Mouse (Mus musculus) embryo, embryonic 9.5 days (tissue): ENCODE results near the gene Zfp59.
"Not testable (repeated sequence)": the region's sequence is repeated elsewhere in the genome, so short reads cannot be mapped to it uniquely, and the experiment has no call there.

Source experiments
- DNase-seq: peaks from one replicate; pipeline ENCODE4 v3.0.0-alpha.2; 2017; ENCODE audit errors: extremely low spot score

Zfp59 gene

GRCm38 (mm10) chr7:27838323-27839249, at the start of gene Zfp59:
Gene Zfp59, plus strand, starts transcription at chr7:27838607.
- peak; percentile 87 for DNase-seq

- no peak for DNase-seq
These were observed 49.1 kb upstream of the Zfp59 start for GRCm38 (mm10) chr7:27789306-27789705.

- not testable (repeated sequence) for DNase-seq
These were observed 44.5 kb upstream of the Zfp59 start for GRCm38 (mm10) chr7:27793865-27794264.

GRCm38 (mm10) chr7:27794566-27794965, 43.8 kb upstream of the Zfp59 start:
- DNase-seq, result no peak

GRCm38 (mm10) chr7:27797906-27798811, 40.2 kb upstream of the Zfp59 start:
- DNase-seq, result peak; percentile 72

- peak; percentile 15 for DNase-seq
These were observed 37.3 kb upstream of the Zfp59 start for GRCm38 (mm10) chr7:27801137-27801536.

- no peak for DNase-seq
These were observed 35.4 kb upstream of the Zfp59 start for GRCm38 (mm10) chr7:27802986-27803385.

GRCm38 (mm10) chr7:27804297-27805030, 33.9 kb upstream of the Zfp59 start:
- DNase-seq, result peak; percentile 75

GRCm38 (mm10) chr7:27806896-27807295, 31.5 kb upstream of the Zfp59 start, which contains the start of gene Zfp626:
Gene Zfp626, plus strand, starts transcription at chr7:27807196.
- DNase-seq, result not testable (repeated sequence)

GRCm38 (mm10) chr7:27807305-27807704, 31.1 kb upstream of the Zfp59 start:
- DNase-seq, result not testable (repeated sequence)

GRCm38 (mm10) chr7:27818526-27819110, 19.8 kb upstream of the Zfp59 start:
- DNase-seq, result no peak

GRCm38 (mm10) chr7:27822611-27823010, 15.8 kb upstream of the Zfp59 start:
- no peak for DNase-seq

GRCm38 (mm10) chr7:27834131-27834530, 4.3 kb upstream of the Zfp59 start:
- DNase-seq, result no peak

- DNase-seq, result no peak
These were observed 511 bp upstream of the Zfp59 start for GRCm38 (mm10) chr7:27837896-27838295.

GRCm38 (mm10) chr7:27839596-27839995, 1.2 kb downstream of the Zfp59 start:
- DNase-seq, result no peak

GRCm38 (mm10) chr7:27840104-27840503, 1.7 kb downstream of the Zfp59 start:
- no peak for DNase-seq

GRCm38 (mm10) chr7:27857227-27857626, 18.8 kb downstream of the Zfp59 start, which contains the start of gene Zfp607a:
Gene Zfp607a, plus strand, starts transcription at chr7:27857527.
- no peak for DNase-seq

GRCm38 (mm10) chr7:27859301-27860251, 21.2 kb downstream of the Zfp59 start:
- DNase-seq, result no peak

GRCm38 (mm10) chr7:27860396-27861235, 22.2 kb downstream of the Zfp59 start:
- DNase-seq, result peak; percentile 78
